Mouse (Mus musculus): ENCODE data around the gene Eif4ebp2.
"Not testable (repeated sequence)": the region's sequence is repeated elsewhere in the genome, so short reads cannot be mapped to it uniquely, and the experiment has no call there.

Eif4ebp2 gene

GRCm38 (mm10) chr10:61466242-61466641 lies 13.8 kb upstream of the Eif4ebp2 start:
- CTCF ChIA-PET: no interaction called here

- CTCF ChIA-PET: no interaction called here
Measured at GRCm38 (mm10) chr10:61465009-61465408, 12.5 kb upstream of the Eif4ebp2 start.

GRCm38 (mm10) chr10:61457182-61457581 lies 4.7 kb upstream of the Eif4ebp2 start:
- CTCF ChIA-PET: interaction anchor here (0.7 kb wide), 1 partner anchor 143 kb away, joined by 5 read pairs; no protein-coding TSS in a partner anchor

- CTCF ChIA-PET: not testable (repeated sequence)
Measured at GRCm38 (mm10) chr10:61453171-61453570, 710 bp upstream of the Eif4ebp2 start.

GRCm38 (mm10) chr10:61451931-61452617 lies 387 bp downstream of the Eif4ebp2 start:
- CTCF ChIA-PET: interaction anchor here (0.6 kb wide), 1 partner anchor 197 kb away, joined by 4 read pairs; no protein-coding TSS in a partner anchor

- CTCF ChIA-PET: no interaction called here
Measured at GRCm38 (mm10) chr10:61451463-61451930, 964 bp downstream of the Eif4ebp2 start.

GRCm38 (mm10) chr10:61448834-61449233 lies 3.6 kb downstream of the Eif4ebp2 start:
- CTCF ChIA-PET: no interaction called here

GRCm38 (mm10) chr10:61447581-61448353 lies 4.7 kb downstream of the Eif4ebp2 start:
- CTCF ChIA-PET: interaction anchor here (0.6 to 0.8 kb wide), 2 partner anchors 1553 to 1955 kb away, joined by 3 read pairs; no protein-coding TSS in a partner anchor

GRCm38 (mm10) chr10:61445016-61445415 lies 7.4 kb downstream of the Eif4ebp2 start:
- CTCF ChIA-PET: no interaction called here

GRCm38 (mm10) chr10:61443876-61444275 lies 8.6 kb downstream of the Eif4ebp2 start:
- CTCF ChIA-PET: no interaction called here

- CTCF ChIA-PET: no interaction called here
Measured at GRCm38 (mm10) chr10:61443456-61443855, 9.0 kb downstream of the Eif4ebp2 start.

- CTCF ChIA-PET: no interaction called here
Measured at GRCm38 (mm10) chr10:61440202-61440800, 12.2 kb downstream of the Eif4ebp2 start.

GRCm38 (mm10) chr10:61431375-61431774 lies 21.1 kb downstream of the Eif4ebp2 start:
- CTCF ChIA-PET: no interaction called here

- CTCF ChIA-PET: interaction anchor here (0.5 kb wide), 1 partner anchor 18 kb away, joined by 3 read pairs; no protein-coding TSS in a partner anchor
Measured at GRCm38 (mm10) chr10:61429043-61429442, 23.4 kb downstream of the Eif4ebp2 start.

- CTCF ChIA-PET: no interaction called here
Measured at GRCm38 (mm10) chr10:61428416-61428815, 24.0 kb downstream of the Eif4ebp2 start.

GRCm38 (mm10) chr10:61427951-61428350 lies 24.5 kb downstream of the Eif4ebp2 start:
- CTCF ChIA-PET: no interaction called here

GRCm38 (mm10) chr10:61426251-61426757 lies 26.2 kb downstream of the Eif4ebp2 start:
- CTCF ChIA-PET: interaction anchor here (0.5 kb wide), 1 partner anchor 253 kb away, joined by 3 read pairs; no protein-coding TSS in a partner anchor

- CTCF ChIA-PET: no interaction called here
Measured at GRCm38 (mm10) chr10:61425047-61425446, 27.4 kb downstream of the Eif4ebp2 start.

GRCm38 (mm10) chr10:61424500-61424899 lies 28.0 kb downstream of the Eif4ebp2 start:
- CTCF ChIA-PET: no interaction called here

- CTCF ChIA-PET: no interaction called here
Measured at GRCm38 (mm10) chr10:61423289-61423688, 29.2 kb downstream of the Eif4ebp2 start.

GRCm38 (mm10) chr10:61422861-61423260 lies 29.6 kb downstream of the Eif4ebp2 start:
- CTCF ChIA-PET: no interaction called here

GRCm38 (mm10) chr10:61420011-61420410 lies 32.5 kb downstream of the Eif4ebp2 start:
- CTCF ChIA-PET: interaction anchor here (0.6 kb wide), 1 partner anchor 116 kb away, joined by 5 read pairs; no protein-coding TSS in a partner anchor
